Mouse (Mus musculus): Measurements from ENCODE around the gene Trpm4. TPM values are rescaled to one million over a fixed set of nuclear protein-coding genes. Genes with fewer than 3 reads are reported as not detected.
A peak's percentile ranks its signal among the peaks of the same experiment; 100 is the strongest.

Trpm4 gene
- total and polyA plus RNA-seq, 3 experiments = 9.3 to 17.6 (median 12.0) TPM

DNA sequence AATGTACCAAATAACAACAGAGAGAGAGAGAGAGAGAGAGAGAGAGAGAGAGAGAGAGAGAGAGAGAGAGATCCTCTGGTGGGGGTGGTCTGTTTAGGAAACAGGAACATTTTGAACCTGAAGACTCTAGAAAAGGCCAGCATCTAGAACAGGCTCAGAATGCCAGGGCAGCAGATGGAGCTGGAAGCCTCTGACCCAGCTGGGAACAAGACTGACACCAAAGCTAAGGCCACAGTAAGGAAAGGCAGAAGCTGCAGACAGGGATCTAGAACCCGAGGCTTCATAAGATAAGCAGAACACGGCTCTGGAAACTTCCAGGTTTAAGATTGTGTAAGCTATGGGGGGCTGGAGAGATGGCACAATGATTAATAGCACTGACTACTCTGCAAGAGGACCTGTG is 30.4 kb upstream of the Trpm4 start:
- H3K4me1 ChIP-seq (ENCODE audit: control insufficient read depth in 1 of 2, insufficient read depth in 2 of 2) = peaks cover 6 to 41% of the 10 kb centered on the region in 2 experiments
- H3K9me3 ChIP-seq (replicated peaks; ENCODE audit: low read length) = peaks cover 2% of the 10 kb centered on the region
- peaks cover 0 to 9% of the 10 kb centered on the region in 2 experiments for H3K36me3 ChIP-seq (replicated peaks in 1 of 2; ENCODE audit: control insufficient read depth in 1 of 2, insufficient read depth in 1 of 2, low read length in 1 of 2)
- H3K9ac ChIP-seq (ENCODE audit: insufficient read depth, low read depth) = no peak overlapping the region
- no peak overlapping the region for H3K4me2 ChIP-seq (ENCODE audit: insufficient read depth, low read depth, poor library complexity, severe bottlenecking)
- H3K27me3 ChIP-seq (replicated peaks) = peaks cover 63% of the 10 kb centered on the region
- no peak overlapping the region for H3K4me3 ChIP-seq (replicated peaks in 1 of 3; ENCODE audit: low read depth in 2 of 3, low read length in 2 of 3, poor library complexity in 1 of 3)
- no peak overlapping the region for H3K27ac ChIP-seq (ENCODE audit: insufficient read depth, low read depth)
- no peaks in the 10 kb centered on the region for H3K79me2 ChIP-seq (replicated peaks; ENCODE audit: control insufficient read depth, extremely low read depth, insufficient read depth, poor library complexity, severe bottlenecking)
- dilution Hi-C loops (cut with MboI; ENCODE audit: extremely low pct_ligation_motif_present, extremely low pct_unique_long_range_greater_than_20kb, low sequenced_read_pairs) (no loop called here), in situ Hi-C loops (cut with MboI; ENCODE audit: low pct_ligation_motif_present, low pct_unique_long_range_greater_than_20kb, low sequenced_read_pairs) (no loop called here)
- TF ChIP-seq CHD1 (IDR thresholded peaks at IDR 0.05; ENCODE audit: low read depth, low read length) = no peak
- no peak for TF ChIP-seq ZMIZ1 (IDR thresholded peaks at IDR 0.05; ENCODE audit: low read depth, low read length)
- no peak for TF ChIP-seq GABPA (IDR thresholded peaks at IDR 0.05; ENCODE audit: insufficient replicate concordance, low read depth, low read length)
- no peak for TF ChIP-seq BHLHE40 (IDR thresholded peaks at IDR 0.05; ENCODE audit: low read depth, low read length)
- TF ChIP-seq EP300 (IDR thresholded peaks at IDR 0.05; ENCODE audit: low read length) = no peak
- TF ChIP-seq CHD2 (IDR thresholded peaks at IDR 0.05; ENCODE audit: low read length) = no peak
- TF ChIP-seq MAX (IDR thresholded peaks at IDR 0.05; ENCODE audit: low read length) = no peak
- TF ChIP-seq MAFK (IDR thresholded peaks at IDR 0.05; ENCODE audit: insufficient replicate concordance, low read length) = no peak
- TF ChIP-seq PAX5 (IDR thresholded peaks at IDR 0.05; ENCODE audit: low read length) = no peak
- TF ChIP-seq NRF1 (IDR thresholded peaks at IDR 0.05; ENCODE audit: low read depth, low read length) = no peak
- no peak for TF ChIP-seq SIN3A (IDR thresholded peaks at IDR 0.05; ENCODE audit: low read length)
- TF ChIP-seq ZNF384 (IDR thresholded peaks at IDR 0.05; ENCODE audit: low read depth, low read length) = no peak
- no peak for TF ChIP-seq POLR2A (IDR thresholded peaks at IDR 0.05; ENCODE audit: low read depth, low read length)
- no peak for TF ChIP-seq IRF4 (IDR thresholded peaks at IDR 0.05; ENCODE audit: low read depth, low read length)
- TF ChIP-seq ZC3H11A (IDR thresholded peaks at IDR 0.05; ENCODE audit: low read depth, low read length) = no peak
- TF ChIP-seq NELFE (IDR thresholded peaks at IDR 0.05; ENCODE audit: low read depth, low read length) = no peak
- no peak for TF ChIP-seq JUN (IDR thresholded peaks at IDR 0.05; ENCODE audit: insufficient read depth, low read depth, low read length)
- TF ChIP-seq KAT2A (IDR thresholded peaks at IDR 0.05; ENCODE audit: insufficient replicate concordance, low read length) = no peak
- TF ChIP-seq RCOR1 (conservative IDR thresholded peaks at IDR 0.05; ENCODE audit: low read depth, low read length) = no peak
- DNase-seq (ENCODE audit: extremely low read depth) = no peak

DNA sequence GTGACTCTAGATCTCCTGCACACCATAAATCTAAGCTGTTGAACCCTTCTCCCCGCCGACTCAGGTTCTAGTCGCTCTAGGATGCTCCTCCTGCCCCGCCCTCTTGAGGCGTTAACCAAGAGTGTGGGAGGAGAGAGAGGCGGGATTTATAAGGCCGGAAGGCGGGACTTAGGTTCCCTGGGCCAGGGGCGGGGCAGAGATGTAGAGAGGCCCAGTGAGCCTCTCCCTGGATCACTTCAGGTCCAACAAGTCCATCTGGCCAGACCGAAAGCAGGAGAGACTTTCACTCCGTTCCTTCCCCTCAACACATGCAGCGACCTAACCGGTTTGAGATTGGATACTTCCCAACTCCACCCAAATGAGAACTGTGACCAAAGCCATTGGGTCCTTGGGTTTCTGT is 29.2 kb upstream of the Trpm4 start:
- DNase-seq (ENCODE audit: extremely low read depth) = peak; percentile 86
- Histone ChIP-seq H3K9ac (ENCODE audit: insufficient read depth, low read depth) (no peak overlapping the region), H3K4me3 (replicated peaks in 1 of 3; ENCODE audit: low read depth in 2 of 3, low read length in 2 of 3, poor library complexity in 1 of 3) (no peak overlapping the region), H3K4me2 (ENCODE audit: insufficient read depth, low read depth, poor library complexity, severe bottlenecking) (peak overlapping the region; percentile 81; the same call in 1 of the 2 replicates), H3K79me2 (replicated peaks; ENCODE audit: control insufficient read depth, extremely low read depth, insufficient read depth, poor library complexity, severe bottlenecking) (no peaks in the 10 kb centered on the region), H3K27ac (ENCODE audit: insufficient read depth, low read depth) (no peak overlapping the region), H3K4me1 (ENCODE audit: control insufficient read depth in 1 of 2, insufficient read depth in 2 of 2) (peaks cover 4 to 33% of the 10 kb centered on the region in 2 experiments), H3K27me3 (replicated peaks) (peaks cover 71% of the 10 kb centered on the region), H3K36me3 (replicated peaks in 1 of 2; ENCODE audit: control insufficient read depth in 1 of 2, insufficient read depth in 1 of 2, low read length in 1 of 2) (no peaks in the 10 kb centered on the region), H3K9me3 (replicated peaks; ENCODE audit: low read length) (peaks cover 2% of the 10 kb centered on the region)
- dilution Hi-C loops (cut with MboI; ENCODE audit: extremely low pct_ligation_motif_present, extremely low pct_unique_long_range_greater_than_20kb, low sequenced_read_pairs) (no loop called here), in situ Hi-C loops (cut with MboI; ENCODE audit: low pct_ligation_motif_present, low pct_unique_long_range_greater_than_20kb, low sequenced_read_pairs) (no loop called here)
- TF ChIP-seq GABPA (IDR thresholded peaks at IDR 0.05; ENCODE audit: insufficient replicate concordance, low read depth, low read length) (no peak), ZKSCAN1 (IDR thresholded peaks at IDR 0.05; ENCODE audit: borderline replicate concordance, low read depth, low read length) (no peak), USF2 (conservative IDR thresholded peaks at IDR 0.05; ENCODE audit: low read depth, low read length) (no peak), ZC3H11A (IDR thresholded peaks at IDR 0.05; ENCODE audit: low read depth, low read length) (no peak), ZMIZ1 (IDR thresholded peaks at IDR 0.05; ENCODE audit: low read depth, low read length) (no peak), BHLHE40 (IDR thresholded peaks at IDR 0.05; ENCODE audit: low read depth, low read length) (no peak), UBTF (IDR thresholded peaks at IDR 0.05; ENCODE audit: low read depth, low read length) (no peak), ETS1 (conservative IDR thresholded peaks at IDR 0.05; ENCODE audit: low read depth, low read length) (no peak), PAX5 (IDR thresholded peaks at IDR 0.05; ENCODE audit: low read length) (no peak), RCOR1 (conservative IDR thresholded peaks at IDR 0.05; ENCODE audit: low read depth, low read length) (no peak), RAD21 (IDR thresholded peaks at IDR 0.05; ENCODE audit: low read depth, low read length) (no peak), JUND (conservative IDR thresholded peaks at IDR 0.05; ENCODE audit: low read depth, low read length) (no peak), MXI1 (IDR thresholded peaks at IDR 0.05; ENCODE audit: low read depth, low read length) (no peak)
